Mouse (Mus musculus): Measurements from ENCODE around the gene Micall1.

Micall1 gene

DNA sequence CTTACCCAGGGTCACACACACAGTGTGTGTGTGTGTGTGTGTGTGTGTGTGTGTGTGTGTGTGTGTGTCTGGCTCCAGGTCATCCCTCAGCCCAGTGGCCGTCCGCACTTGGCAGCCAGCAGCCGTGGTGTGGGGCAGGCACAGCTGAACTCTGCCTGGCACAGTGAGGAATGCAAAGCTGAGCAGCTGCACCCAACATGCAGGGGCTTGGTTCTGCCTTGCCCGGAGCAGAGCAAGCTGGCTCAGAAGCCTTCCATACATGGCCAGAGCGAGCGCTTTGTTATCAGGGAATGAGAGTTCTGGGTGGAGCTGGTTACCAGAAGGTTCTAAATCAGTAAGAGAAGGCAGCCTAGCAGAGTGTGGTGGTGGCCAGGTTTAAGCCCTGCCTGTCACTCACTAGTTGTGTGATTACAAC is 11.1 kb upstream of the Micall1 start:
- WGBS = 42% methylated on average over 6 of the region's 6 CpGs

DNA sequence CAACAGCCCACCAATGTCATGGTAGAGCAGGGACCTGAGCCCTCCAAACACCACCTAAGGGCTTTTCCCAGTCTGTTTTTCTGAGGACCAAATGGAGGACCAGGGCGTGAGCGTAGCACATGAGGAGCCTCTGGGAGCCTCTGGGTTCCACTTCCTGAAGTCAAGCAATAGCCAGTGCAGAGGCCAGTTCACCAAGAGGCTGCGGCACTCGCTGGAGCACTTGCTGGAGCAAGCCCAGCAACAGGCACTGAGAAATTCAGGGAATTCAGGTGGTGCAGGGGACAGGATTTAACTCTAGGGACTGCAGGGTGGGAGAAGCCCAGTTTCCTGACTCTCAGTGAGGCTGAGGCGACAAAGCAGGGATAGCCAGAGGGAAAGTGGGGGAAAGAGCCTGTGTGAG is 10.5 kb upstream of the Micall1 start:
- 66% methylated on average over 5 of the region's 5 CpGs for WGBS

DNA sequence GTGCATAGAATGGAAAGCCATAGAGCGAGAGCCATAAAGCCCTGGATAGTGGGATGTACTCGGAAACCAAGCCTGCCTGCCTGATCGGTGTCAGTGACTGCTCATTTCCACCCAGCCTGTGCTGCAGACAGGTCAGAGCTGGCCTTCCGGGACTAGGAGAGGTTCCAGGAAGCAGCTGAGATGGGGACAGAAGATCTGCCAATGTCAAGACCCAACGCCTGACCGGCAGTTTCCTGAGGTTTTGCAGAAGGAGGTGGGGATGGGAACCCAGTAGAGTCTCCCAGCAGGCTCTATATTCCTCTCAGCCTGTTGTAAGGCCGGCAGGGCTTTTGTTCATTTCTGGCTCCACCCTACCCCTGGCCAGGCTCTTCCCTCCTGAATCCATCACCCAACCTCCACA is 9.8 kb upstream of the Micall1 start:
- WGBS = 67% methylated on average over 7 of the region's 7 CpGs

DNA sequence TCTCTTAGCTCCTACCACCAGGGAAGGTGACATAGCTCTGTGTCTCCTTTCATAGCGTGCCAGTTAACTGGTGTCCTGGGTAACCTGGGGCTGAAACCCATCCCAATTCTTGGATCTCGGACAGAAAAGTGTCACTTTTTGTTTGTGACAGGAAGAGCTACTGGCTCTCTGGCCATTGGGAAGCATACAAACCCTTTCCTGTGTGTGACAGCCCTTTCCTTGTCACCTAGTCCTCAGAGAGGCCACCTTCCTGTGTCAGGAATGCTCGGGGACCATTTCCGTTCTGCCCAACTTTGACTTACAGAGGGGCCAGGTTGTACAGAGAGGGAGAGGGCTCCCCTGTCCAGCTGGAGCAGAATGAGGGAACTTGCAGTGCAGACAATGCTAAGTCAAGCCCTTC is 9.2 kb upstream of the Micall1 start:
- WGBS = 70% methylated on average over 4 of the region's 4 CpGs

DNA sequence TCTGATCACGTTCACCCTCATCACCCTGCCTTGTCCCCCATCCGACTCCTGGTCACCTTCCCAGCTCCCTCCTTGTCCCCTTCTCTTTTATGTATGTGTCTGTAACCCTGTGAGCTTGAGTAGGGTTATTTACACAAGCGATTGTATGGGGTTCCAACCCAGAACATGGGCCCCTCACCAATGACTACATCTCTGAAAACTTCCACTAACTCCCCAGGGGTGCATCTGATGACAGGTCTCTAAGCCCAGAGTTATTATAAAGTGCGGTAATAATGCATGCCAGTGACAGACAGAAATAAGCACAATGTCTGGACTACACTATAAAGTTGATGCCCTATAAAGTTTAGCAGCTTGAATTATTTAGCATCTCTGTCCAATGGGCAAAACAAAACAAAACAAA is 8.3 kb upstream of the Micall1 start:
- 91% methylated on average over 4 of the region's 4 CpGs for WGBS

DNA sequence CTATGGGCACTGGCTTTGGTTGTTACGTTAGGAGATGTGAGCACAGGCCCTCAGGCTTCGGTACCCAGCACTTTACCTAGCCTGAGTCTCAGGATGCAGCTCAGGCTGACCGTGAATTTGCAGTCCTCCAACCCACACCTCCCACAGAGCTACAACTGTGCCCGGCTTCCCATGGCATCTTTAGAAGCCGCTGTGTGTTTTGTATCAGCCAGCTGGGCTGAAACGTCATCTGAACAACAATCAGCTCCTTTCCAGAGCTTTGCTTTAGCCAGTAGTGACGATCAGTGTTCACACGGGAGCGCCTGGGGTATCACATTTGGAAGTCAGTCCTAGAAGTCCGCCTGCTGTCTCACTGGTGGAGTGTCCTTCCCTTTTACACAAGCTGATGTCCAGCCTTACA is 5.4 kb upstream of the Micall1 start:
- 45% methylated on average over 10 of the region's 10 CpGs for WGBS

DNA sequence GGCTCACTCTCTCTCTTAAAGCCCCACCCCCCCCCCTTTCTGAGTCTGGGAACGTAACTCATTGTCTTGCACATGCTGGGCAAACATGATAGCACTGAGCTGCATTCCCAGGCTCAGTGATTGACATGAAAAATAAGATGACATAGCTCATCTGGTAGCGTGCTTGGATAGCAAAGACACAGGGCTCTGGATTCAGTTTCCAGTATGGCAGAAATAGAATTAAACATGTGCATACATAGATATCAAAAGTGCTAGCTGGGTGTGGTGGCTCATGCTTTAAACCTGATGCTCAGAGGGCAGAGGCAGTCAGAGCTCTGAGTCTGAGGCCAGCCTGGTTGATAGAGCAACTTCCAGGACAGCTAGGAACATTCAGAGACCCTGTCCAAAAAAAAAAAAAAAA is 2.9 kb upstream of the Micall1 start:
- WGBS = 72% methylated on average over 2 of the region's 2 CpGs

DNA sequence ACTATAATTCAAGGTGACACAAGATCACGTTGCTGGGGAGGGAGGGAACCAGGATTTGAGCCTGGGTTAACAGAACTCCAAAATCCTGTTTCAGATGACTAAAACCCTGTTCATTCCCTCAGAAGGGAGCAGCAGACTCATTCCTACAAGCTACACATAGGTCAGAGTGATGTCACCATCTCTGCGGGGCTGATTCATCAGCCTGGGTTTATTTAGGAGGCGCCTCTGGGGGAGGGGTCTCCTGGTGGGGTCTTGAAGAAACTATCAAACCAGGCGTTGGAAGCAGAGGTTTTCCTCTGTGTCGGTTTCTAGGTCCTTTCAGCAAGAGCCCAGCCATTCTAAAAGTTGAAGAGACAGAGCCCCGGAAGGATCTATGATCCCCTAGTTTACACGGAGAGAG is 732 bp upstream of the Micall1 start:
- 33% methylated on average over 7 of the region's 7 CpGs for WGBS

DNA sequence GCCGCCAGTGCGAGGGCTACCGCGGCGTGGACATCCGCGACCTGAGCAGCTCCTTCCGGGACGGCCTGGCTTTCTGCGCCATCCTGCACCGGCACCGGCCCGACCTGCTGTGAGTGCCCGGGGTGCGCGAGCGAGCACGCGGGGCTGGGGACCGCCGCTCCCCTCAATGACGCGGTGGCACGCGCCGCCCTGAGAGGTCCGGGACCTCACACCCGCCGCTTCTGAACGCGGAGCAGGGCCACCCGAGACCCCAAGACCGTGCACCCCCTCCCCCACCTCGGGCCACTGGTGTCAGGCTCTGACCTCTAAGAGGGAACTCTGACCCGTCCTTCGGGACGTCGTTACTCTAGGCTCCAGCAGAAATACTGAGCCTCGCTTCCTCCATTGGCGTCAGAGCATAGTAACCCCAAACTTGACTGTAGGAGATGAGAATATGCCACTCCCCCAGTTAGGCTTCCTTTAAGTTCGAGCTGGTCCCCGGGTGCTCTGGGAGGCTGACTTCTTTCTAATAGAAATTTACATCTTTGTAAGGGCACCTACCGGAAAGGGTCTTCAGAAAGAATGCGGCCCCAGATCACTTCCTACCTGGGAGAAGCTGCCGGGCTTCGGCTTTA is 730 bp downstream of the Micall1 start:
- WGBS = under 1% methylated on average over 43 of the region's 46 CpGs

DNA sequence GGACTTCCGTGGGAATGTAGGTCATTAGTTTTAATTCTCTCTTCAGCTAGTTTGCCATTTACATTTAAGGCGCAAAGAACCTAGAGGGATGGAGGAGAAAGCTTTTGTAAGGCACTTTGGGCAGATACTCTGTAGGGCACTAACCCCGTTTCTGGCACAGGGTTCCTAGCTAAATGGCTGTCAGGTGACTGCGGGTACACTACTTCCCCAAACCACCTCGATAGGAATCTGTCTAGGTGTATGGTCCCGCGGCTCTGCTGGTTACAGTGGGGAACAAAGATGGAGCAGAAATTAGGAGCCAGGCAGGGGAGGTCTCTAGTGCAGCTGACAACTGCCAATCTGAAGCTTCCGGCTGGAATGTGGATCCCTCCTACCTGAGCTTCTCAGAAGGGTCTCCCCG is 1.3 kb downstream of the Micall1 start:
- 25% methylated on average over 9 of the region's 9 CpGs for WGBS

DNA sequence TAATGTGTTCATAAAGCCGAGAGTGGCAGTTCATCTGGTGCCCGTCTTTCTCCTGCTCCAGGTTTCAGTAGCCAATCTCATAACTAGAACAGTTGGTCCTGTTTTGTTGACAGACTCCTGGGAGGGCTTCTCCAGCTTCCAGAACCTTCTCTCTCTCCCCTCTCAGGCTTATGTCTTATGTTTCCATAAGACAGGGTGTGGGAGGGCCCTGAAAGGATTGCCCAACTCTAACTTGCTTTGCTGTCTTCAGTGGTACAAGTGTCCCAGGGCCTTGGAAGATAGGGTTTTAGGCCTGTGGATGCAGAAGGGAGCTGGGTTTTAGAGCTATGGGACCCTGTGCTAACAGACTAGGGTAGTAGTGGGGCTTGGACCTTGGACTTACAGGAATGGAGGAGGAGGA is 1.8 kb downstream of the Micall1 start:
- WGBS = 54% methylated on average over 2 of the region's 2 CpGs

DNA sequence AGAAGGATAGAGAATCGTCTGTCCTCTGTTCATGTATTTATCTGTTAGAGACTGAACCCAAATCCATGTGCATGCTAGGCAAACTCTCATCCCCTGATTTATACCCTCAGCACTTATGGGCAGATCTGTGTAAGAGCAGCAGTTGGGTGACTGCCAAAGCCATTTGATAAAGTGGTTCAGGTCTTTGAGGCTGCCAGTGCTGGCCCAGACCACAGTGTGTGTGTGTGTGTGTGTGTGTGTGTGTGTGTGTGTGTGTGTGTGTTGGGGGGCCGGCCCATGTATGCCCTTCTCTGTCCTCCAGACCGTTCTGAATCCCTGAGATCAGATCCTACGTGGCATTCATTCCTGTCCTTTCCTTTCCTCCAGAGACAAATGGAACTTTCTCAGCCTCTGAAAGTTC is 3.1 kb downstream of the Micall1 start:
- 81% methylated on average over 4 of the region's 4 CpGs for WGBS

DNA sequence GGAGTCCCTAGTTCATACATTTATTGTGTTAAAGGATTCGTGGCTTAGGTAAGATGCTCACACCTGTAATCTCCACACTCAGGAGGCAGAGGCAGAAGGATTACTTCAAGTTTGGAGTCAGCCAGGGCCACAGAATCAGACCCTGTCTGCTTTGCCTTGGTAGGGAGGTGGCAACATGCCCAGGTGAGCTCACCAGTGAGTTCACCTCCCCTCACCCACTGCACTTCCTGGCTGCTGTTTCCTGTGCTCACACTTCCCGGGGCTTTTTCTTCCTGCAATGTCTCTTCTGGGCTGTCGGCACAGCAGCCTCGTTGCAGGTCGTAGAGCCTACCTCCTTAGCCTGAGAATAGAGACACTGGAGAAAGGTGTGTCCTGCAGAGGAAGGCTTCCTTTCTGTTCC is 6.6 kb downstream of the Micall1 start:
- WGBS = 70% methylated on average over 5 of the region's 5 CpGs

DNA sequence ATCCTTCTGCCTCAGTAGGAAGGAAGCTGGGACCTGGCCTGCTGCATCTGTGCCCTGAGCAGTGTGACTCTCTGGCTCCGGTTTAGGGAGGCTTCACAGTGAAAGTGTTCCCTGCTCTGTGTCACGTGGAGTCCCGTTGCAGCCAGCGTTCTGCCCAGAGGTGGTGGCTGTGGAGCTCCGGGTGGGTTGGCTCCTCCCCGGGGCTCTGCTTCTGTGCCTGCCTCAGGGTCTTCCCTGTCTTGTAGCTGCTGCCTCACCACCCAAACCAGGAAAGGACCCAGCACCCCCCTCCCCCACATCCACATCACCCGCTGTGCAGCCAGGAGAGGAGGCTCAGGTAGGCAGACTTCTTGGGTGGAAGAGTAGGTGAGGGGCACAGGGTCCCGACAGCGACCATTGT is 10.8 kb downstream of the Micall1 start:
- WGBS = 83% methylated on average over 9 of the region's 9 CpGs

DNA sequence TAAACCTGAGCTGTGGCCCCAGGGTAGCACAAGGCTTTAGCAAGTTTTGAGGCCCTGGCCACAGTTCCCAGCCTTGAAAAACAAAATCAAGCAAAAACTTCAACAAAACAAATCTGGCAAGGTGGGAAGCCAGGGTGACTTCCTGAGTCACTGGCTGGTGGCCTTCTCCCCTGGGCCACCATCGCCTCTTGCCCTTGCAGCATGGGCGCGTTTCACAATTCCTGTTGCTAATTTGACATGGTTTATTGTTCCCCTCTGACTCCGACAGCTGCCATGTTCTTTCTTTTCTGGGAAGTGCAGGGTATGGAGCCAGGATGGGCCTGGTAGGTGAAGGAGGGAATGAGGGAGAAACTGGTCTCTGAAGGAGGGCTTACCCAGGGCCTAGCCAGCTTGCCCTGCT is 13.4 kb downstream of the Micall1 start:
- 95% methylated on average over 4 of the region's 4 CpGs for WGBS

DNA sequence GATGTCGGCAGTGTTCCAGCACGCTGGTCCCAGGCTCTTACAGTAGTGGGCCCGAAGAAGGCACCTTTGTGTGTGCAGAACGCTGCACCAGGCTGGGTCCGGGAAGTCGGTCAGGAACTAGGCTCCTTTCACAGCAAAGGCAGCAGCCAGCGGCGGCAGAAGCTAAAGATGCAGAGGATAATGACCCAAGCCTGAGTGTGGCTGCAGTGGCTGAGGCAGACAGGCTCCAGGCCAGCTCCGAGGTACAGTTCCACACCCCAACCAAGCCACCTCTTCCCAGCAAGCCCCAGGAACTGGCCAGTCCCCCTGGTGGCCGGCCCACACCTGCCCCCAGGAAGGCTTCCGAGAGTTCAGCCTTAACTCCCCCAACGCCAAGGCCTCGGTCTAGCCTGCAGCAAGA is 13.8 kb downstream of the Micall1 start:
- 81% methylated on average over 13 of the region's 13 CpGs for WGBS

DNA sequence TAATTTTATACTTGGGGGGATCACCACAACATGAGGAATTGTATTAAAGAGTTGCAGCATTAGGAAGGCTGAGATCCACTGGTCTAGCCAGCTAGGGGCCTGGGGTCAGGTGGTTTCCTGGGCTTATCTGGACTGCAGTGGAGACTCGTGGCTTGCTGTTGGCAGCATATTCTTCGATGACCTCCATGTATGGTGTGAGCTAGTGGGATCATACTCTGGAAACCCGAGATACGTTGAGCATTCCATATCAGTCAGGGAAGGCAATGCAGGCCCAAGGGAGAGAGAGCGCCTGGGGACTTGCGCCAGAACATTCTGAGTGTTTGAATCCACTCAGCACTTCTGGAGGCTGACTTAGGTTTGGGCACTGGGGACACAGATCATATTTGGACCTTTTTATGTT is 15.1 kb downstream of the Micall1 start:
- WGBS = 86% methylated on average over 6 of the region's 6 CpGs

DNA sequence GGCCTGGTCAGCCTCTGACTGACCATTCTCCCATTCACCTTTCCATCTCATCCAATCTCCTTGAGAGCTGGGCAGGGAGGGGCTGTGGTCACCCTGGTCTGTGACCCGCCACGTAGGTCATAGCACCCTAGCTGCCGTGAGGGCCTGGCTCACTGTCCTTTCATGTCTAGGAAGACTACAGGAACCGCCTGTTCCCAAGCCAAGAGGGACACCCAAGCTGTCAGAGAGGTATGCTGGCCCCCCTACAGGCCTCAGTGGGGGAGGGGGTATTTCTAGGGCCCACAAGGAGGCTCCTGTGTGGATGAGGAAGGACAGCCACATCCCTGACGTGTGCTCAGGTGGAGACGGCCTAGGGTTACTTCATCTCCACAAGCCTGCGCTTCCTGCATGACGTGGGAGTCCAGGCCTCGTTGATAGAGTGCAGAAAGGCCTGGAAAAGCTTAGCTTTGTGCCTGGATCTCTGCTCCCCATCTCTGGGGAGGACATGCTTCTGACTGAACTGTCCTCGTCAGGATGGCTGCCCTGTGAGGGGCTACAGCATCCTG is 15.7 kb downstream of the Micall1 start:
- 86% methylated on average over 10 of the region's 10 CpGs for WGBS

DNA sequence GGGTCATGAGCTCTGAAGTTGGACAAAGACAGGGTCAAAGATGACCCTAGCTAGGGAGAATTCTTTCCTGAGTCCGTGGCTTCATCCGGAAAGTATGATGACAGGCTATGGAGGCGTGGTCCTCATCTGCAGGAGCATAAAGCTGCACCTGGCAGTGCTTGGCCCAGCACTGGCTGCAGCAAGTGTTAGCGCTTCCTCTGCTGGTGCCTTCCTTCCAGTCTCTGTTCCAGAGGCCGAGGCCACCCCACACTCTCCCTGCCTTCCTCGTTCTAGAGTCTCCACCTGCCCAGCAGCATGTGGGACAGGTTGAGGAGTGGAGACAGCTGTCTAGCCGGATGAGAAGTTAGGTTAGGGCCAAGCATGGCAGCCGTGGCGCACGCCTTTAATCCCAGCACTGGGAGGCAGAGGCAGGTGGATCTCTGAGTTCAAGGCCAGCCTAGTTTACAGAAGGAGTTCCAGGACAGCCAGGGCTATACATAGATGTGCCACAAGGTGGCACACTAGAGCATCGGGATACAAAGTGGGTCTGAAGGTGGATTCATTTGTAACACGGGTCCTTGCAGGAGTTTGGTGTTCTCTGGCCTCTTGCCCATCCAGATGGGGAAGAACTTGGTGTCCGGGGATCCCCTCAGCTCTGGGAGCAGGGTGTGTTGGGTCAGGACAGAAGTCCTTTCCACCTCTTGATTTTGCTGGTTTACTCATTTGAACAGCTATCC is 17.7 kb downstream of the Micall1 start:
- WGBS = 76% methylated on average over 13 of the region's 13 CpGs

DNA sequence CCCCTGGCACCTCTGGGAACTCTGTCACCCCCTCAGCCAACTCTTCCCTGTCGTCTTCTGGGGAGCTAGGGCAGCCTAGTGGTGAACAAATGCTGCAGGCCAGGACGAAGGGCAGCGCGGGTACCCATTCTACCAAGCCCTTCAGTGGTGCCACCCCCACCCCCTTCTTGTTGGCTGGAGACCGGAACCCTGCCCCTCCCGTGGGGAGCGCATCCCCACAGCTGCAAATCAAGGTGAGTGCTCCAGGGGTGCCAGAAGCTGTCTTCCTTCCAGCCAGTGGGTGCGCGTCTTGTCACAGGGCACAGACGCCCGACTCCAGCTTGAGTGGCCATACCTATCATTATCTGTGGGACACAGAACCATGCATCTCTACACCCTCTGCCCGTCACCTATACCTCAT is 18.4 kb downstream of the Micall1 start:
- WGBS = 95% methylated on average over 12 of the region's 12 CpGs

DNA sequence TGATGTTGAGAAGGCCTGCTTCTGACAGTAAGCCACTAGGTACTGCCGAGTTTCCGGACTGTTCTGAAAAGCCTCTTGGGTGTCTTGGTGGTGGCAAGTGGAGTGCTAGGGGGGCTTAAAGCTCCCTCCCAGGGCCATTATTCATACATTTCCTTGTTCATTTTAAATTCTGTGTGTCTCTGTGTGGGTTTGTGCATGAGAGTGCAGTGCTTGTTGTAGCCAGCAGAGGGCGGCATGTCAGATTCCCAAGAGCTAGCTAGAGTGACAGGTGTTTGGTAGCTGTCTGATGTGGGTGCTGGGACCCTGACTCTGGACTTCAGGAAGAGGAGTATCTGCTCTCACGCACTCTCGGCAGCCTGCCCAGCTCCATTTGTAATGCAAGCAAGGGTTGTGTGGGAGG is 19.5 kb downstream of the Micall1 start:
- WGBS = 95% methylated on average over 5 of the region's 5 CpGs

DNA sequence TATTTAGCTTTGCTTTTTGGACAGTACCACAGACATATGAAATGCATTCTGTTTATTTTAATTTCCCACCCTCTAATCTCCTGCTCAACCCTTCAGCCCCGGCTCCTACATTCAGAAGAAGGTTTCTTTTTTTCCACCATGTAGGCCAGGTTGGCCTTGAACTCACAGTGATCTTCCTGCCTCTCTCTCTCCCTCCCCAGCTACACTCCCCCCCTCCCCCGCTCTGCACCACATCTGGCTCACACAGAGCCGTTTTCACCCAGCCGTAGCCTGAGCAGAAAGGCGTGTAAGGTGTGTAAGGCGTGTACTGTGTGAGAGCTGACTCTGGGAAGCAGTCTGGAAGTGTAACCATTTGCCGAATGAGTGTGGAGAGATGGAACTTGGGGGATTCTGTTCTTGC is 20.6 kb downstream of the Micall1 start:
- 81% methylated on average over 7 of the region's 7 CpGs for WGBS

DNA sequence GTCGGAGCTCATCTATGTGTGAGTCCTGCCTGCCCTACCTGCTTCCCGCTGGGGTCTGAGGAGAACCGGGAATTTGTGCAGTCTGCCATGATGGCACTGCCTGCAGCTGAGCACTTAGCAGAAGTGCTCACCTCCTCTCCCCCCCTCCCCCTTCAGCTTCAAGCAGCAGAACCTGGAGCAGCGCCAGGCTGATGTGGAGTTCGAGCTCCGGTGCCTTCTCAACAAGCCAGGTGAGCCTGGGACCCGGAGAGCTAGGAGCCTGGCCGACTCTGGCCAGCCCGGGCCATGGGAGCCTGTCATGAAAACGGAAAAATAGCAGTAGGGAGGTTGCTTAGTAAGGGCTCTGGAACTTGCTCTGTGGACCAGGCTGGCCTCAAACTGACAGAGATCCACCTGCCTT is 22.1 kb downstream of the Micall1 start:
- WGBS = 77% methylated on average over 10 of the region's 10 CpGs

DNA sequence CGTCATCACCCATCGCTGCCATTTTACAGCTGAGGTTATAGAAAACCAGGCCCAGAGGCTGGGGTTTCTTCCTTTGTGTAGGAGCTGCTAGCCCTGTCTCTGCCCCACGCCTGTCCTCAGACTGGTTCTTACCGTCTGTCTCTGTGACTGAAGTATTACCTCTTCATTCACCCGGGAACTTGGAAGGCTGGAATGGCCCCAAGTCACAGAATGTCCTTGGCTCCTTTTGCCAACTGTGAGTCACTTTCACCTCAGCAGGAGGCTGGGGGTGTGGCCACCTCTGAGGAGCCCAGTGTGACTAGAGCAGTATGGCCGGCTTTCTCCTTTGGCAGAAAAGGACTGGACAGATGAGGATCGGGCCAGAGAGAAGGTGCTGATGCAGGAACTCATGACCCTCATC is 22.7 kb downstream of the Micall1 start:
- 55% methylated on average over 7 of the region's 7 CpGs for WGBS

Measured in cerebral cortex, adult 2 months (tissue).